Mouse (Mus musculus) kidney, adult 2 months (tissue): Measurements from ENCODE around the gene Prkn.

Source experiments
- CTCF ChIP-seq: fragments of 200-500 bp; conservative IDR thresholded peaks from 2 replicates; pipeline ENCODE4 v1.5.1; 2011; ENCODE audit warnings: low read depth, mild to moderate bottlenecking, control low read depth, low read length, moderate library complexity, mixed read lengths; ENCODE audit not compliant: insufficient read depth, insufficient read length
- POLR2A ChIP-seq: fragments of 200-500 bp; IDR thresholded peaks from one replicate; pipeline ENCODE4 v1.6.1; 2011; ENCODE audit warnings: low read depth, low read length, control low read depth

GRCm38 (mm10) chr17:11913620-11914019, 1073.4 kb downstream of the Prkn start:
- TF ChIP-seq POLR2A (no peak), CTCF (no peak)
